Mouse (Mus musculus): Measurements from ENCODE around the gene Trnau1ap.

DNA sequence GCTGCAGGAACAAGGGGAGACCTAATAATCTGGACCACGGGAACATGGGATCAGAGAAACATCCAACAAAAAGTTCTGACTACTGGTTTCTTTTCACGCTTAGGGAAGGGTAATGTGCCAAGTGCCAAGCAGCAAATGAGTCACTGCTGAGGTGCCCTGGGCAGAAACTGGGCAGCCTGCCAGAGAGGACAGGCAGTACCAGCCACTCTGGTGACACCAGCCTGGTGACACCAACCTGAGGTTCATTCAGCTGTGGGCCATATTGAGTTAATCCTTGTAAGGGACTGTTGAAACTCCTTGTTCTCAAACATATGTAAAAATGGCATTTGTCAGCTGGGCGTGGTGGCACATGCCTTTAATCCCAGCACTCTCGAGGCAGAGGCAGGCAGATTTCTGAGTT lies 25.2 kb upstream of the Trnau1ap start:
- TF ChIP-seq CTCF (IDR thresholded peaks at IDR 0.05; ENCODE audit: low read depth, low read length) (no peak), GATA1 (IDR thresholded peaks at IDR 0.05; ENCODE audit: borderline replicate concordance, low read length) (no peak)
